Mouse (Mus musculus) urinary bladder, postnatal 14 days (tissue): ENCODE measurements around the gene Trim17.

Source experiments
- DNase-seq: peaks from one replicate; pipeline ENCODE4 v3.0.0; 2021; ENCODE audit warnings: low spot score

Gene Trim17

GRCm38 (mm10) chr11:58954420-58955142 is at the start of gene Trim17, which contains the start of gene Hist3h2a:
Trim17 (plus strand) TSS chr11:58954685.
Hist3h2a (plus strand) TSS chr11:58954685.
- peak; percentile 83 for DNase-seq

DNA sequence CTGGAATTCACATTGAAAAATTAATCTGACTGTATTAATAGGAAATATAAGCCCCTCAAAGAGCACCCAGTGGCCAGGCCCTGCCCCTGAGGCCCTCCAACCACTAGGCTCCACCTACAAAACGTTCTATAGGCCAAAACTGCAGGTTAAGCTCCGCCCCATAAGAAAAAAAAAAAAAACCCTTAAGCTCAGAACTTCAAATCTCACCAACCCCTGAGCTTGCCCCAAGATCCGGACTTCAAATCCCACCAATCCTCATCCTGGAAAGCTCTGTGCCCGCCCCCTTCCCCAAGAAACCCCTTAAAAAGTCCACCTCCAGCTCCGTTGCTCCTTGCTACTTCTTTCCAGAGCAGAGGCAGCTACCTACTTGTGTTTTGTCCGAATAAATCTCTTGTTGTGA is 49.6 kb upstream of the Trim17 start:
- no peak for DNase-seq

GRCm38 (mm10) chr11:58913776-58914175 is 40.7 kb upstream of the Trim17 start:
- no peak for DNase-seq

DNA sequence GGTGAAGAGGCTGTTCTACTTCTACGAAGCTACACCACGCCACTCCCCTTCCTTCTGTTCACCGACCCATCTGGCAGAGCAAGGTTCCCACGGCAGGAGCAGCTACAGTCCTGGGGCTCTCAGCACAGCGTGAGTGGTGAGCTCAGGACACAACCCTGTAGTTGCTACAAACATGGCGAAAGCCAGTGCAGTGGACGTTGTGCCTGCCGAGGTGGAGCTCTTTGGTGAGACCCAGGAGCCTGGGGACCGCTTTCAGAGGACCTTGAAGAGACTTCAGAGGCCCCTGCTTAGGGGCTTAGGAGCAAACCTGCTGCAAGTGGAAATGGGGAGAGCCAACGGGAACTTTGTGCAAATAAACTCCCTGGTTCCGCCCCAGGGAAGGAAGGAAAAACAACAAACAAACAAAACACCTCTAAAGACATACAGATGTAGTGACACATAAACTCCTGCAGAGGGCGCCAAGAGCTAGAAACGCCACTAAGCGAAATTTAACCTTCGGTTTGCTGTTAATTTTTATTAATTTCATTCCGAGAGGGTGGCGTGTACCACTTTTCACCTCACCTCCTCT is 39.9 kb upstream of the Trim17 start:
- DNase-seq: peak; percentile 14

DNA sequence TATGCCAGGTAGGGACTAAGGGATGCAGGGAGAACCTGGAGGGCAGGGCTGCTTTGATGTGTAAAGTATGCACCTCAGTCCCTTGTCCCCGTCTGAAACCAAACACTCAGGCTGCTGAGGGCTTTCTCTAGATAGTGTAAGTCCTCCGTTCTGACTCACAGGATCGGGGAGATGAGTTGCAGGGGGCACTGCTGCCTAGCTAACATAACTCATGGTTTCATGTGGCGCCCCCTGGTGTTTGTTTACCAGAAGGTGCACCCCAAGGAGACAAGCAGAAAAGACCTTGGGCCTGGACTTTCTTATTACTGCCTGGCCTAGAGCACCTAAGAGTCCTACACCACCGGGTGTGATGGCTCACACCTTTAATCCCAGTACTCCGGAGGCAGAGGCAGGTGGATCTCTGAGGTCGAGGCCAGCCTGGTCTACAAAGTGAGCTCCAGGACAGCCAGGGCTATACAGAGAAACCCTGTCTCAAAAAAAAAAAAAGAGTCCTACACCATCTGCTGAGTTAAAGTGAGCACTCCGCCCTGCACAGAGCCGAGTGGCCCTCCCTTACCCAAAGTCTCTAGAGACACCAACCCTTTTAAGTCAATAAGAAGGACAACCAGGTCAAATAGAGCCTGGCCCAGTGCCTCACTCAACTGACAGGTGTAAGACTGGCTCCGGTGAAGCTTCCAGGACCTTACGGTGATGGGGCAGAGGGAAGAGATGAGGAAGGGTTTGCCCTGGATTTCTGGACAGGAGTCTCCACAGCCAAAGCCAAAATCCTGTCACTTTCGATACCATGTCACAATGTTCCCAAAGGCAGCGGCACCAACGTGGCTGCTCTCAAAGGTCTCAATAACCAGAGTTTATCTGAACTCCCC is 37.4 kb upstream of the Trim17 start:
- DNase-seq: peak; percentile 28

- DNase-seq: no peak
Observed at GRCm38 (mm10) chr11:58917745-58918366, 36.6 kb upstream of the Trim17 start, which contains the start of gene Btnl10. Btnl10 (plus strand) TSS chr11:58917908.

DNA sequence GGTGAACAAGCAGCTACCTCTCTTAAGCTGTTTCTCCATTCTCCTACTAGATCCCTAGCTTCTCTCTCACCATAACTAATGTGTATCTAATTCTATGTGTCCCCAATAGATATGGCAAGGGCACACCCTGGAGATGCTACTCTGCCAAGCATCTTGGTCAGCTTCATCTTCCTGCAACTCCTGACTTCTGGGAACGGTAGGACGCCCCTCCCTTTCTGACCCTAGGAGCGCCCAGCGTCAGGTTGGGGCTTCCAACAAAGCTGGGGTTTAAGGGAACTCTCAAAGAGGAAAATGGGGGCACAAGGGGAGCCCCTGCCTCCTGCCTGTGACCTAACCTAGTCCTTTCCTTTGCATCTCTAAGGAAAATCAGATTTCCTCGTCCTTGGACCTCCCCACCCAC is 35.7 kb upstream of the Trim17 start:
- no peak for DNase-seq

DNA sequence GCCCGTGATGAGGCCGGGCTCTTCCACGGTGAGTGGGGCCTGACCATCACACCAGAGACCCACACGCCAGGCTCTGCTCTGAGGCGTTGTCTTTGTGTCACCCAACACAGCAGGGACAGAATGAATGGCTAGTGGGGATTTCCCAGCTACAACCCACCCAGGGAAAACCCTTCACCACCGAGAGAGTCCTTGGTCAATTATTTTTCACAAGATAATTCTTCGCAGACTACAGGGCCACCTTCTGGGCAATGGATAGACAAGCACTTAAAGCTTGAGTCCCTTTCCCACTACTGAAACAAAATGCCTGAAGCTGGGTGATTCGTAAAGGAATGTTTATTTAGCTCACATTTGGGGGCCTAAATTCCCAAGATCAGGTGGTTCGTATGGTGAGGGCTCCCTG is 32.1 kb upstream of the Trim17 start:
- DNase-seq: no peak

- no peak for DNase-seq
Observed at GRCm38 (mm10) chr11:58926651-58927050, 27.8 kb upstream of the Trim17 start.

DNA sequence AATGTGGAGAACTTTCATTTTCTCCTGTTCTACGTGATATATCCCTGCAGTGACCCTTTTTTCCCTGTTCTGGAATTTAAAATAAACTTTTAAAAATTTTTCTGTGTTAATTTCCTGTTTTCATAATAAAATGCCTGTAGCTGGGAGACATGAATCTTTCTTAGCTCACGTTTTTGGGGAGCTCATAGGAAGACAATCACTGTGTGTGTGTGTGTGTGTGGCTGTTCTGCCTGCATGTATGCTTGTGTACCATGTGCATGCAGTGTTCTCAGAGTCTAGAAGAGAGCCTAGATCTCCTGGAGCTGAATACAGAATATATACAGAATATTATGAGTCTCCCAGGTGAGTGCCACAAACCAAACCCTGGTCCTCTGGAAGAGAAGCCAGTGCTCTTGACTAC is 27.4 kb upstream of the Trim17 start:
- no peak for DNase-seq

DNA sequence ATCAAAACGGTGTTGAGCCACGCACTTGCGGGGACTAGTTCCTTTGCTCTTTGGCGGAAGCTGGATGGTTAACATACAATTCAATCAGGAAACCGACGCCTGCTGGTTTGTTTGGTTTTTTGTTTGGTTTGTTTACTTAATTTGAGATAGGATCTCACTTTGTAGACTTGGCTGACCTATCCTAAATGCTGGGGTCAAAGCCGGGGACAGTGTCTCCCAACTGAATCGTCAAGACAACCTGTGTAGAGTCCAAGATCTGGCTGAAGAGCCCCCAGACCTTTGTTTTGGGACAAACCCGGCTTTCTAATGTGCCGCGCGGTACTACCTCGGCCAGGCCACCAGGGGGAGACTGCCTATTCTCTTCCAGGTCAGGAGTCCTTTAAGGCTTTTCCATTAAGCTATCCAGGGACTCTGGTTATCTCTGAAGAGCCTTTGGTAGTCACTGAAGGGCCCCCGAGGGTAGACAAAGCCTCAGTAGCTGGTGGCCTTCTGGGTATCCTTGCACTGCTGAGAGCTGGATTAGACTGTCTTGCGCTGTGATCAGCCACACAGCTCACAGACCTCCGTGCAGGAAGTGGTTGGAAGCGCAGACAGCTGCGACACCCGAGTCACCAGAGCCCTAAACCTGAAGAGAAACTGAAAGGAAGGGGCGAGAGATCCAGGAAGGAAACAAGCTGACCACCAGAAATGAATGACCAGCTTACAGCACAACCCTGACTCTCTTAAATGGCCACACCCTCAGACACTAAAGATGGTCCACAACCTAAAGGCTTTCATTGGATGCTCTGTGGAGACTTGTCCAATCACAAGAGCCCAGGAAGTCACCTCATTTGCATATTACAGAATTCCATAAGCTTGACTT is 26.5 kb upstream of the Trim17 start:
- DNase-seq: peak; percentile 41

GRCm38 (mm10) chr11:58929055-58929454 is 25.4 kb upstream of the Trim17 start:
- DNase-seq: no peak

DNA sequence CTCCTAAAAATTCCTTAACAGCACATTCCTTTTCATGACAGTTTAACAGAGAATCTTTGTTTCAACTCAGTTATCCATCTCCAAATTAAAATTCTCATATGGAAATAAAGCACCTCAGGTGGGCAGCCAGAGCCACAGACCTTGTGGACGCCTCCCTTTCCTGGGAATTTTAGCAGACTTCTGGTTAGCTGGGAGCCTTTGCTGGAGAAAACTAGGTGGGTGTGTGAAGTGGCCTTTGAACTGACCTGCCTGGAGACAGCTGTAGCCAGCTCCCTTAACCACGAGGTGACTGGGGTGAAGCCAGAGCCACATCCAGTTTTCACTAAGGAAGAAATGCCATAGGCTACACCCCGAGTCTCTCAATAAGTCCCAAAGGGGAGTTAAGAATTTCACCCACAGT is 24.8 kb upstream of the Trim17 start:
- no peak for DNase-seq

- no peak for DNase-seq
Observed at GRCm38 (mm10) chr11:58930254-58930653, 24.2 kb upstream of the Trim17 start.

GRCm38 (mm10) chr11:58931576-58931975 is 22.9 kb upstream of the Trim17 start:
- no peak for DNase-seq

DNA sequence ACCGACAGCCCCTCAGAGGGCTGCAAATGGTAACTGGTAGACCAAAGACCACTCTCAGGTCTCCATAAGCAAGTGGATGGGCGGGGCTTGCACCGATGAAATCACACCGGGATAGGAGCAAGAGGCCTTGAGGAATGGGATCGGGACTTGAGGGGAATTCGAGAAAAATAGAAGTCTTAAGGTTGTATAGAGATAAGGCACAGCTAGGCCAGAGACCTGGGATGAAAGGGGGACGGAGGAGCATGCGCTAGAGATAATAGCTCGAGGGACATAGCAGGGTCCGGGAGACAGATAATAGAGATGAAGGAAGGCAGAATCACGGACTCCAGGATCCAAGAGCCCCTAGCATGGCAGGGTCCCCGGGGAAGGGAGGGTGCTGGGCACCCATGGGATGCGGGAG is 16.6 kb upstream of the Trim17 start:
- DNase-seq: no peak

GRCm38 (mm10) chr11:58938322-58939087 is 16.0 kb upstream of the Trim17 start, which contains the start of gene Rnf187:
Rnf187 (minus strand) TSS chr11:58938916.
- peak; percentile 91 for DNase-seq

- no peak for DNase-seq
Observed at GRCm38 (mm10) chr11:58939088-58939439, 15.4 kb upstream of the Trim17 start.

GRCm38 (mm10) chr11:58944136-58944535 is 10.3 kb upstream of the Trim17 start:
- no peak for DNase-seq

- no peak for DNase-seq
Observed at GRCm38 (mm10) chr11:58947306-58947705, 7.2 kb upstream of the Trim17 start.
